Comparison of ENCODE assay signal across 8 mouse cellular contexts in the genomic region with DNA sequence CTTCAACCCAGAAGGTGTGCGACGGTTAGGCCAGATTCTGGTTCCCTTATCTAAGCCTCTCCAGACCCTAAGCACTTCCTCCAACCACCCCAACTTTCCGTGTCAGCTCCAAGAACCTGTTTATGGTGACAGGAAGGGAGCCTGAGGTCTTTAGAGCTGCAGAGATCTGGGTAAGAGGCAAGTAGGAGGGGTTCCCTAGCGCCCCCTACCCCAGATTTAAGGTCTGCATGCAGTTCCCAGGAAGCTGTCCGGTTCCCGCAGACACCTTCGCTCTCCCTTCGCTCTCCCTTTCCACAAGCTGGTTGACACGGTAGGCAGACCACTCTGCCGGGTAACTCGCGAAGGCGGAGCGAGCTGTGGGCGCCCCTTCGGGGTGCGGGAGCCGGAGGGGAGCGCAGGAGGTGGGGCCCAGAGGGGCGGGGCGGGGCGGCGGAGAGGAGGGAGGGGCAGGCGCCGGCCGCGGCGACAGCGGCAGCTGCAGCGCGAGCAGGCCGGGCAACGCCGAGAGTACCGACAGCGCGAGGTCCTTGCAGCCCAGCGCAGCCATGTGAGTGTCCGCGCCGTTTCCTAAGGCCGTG. TPM values are rescaled to one million over a fixed set of nuclear protein-coding genes. Genes with fewer than 3 reads are reported as not detected.
A peak's percentile ranks its signal among the peaks of the same experiment; 100 is the strongest.
DNase-seq lines count a peak whose midpoint lies in the region; ATAC-seq lines count a peak whose summit lies in the region.

TSS of gene Ripor1 (plus strand) at position 452 of the 578 bp plus-strand sequence.

- peak; percentile 81 for ATAC-seq in hindbrain, embryonic 12.5 days (ENCODE audit: low FRiP score)

- peak within 1 kb of the TSS; percentile 91 for H3K27ac ChIP-seq in hindbrain, embryonic 12.5 days

- H3K4me2 ChIP-seq in hindbrain, embryonic 12.5 days (replicated peaks), result peak within 1 kb of the TSS; percentile 89

- H3K9me3 ChIP-seq in hindbrain, embryonic 12.5 days (replicated peaks), result no peaks in the 10 kb centered on the region

- peaks cover 7% of the 10 kb centered on the region; the same call in 1 of the 2 replicates for H3K27me3 ChIP-seq in hindbrain, embryonic 12.5 days

- H3K9ac ChIP-seq in hindbrain, embryonic 12.5 days, result peak within 1 kb of the TSS; percentile 94

- H3K4me1 ChIP-seq in hindbrain, embryonic 12.5 days, result peaks cover 26% of the 10 kb centered on the region

- WGBS in hindbrain, embryonic 12.5 days, result 1% methylated on average over 32 of the region's 42 CpGs

- H3K36me3 ChIP-seq in hindbrain, embryonic 12.5 days, result no peaks in the 10 kb centered on the region

- H3K4me3 ChIP-seq in hindbrain, embryonic 12.5 days, result peak within 1 kb of the TSS; percentile 86

- DNase-seq in T-cell, adult 2 months (ENCODE audit: low spot score), result peak; percentile 77
- peak; percentile 85 to 87 for DNase-seq in cerebellum, postnatal 14 days
- DNase-seq in frontal cortex, postnatal 14 days (ENCODE audit: low spot score in 2 of 2), result peak; percentile 57 to 67
- peak; percentile 76 to 81 for DNase-seq in layer of hippocampus, postnatal 36 days
- peak; percentile 86 to 90 for DNase-seq in lung, postnatal 4 days
- DNase-seq in right cerebral cortex, adult 18-20 months, result peak; percentile 75
- peak; percentile 67 to 75 for DNase-seq in urinary bladder, postnatal 36 days (ENCODE audit: low spot score in 2 of 2)

RNA-seq across cellular contexts. Expression of gene Ripor1, which starts in this region (rescaled TPM):
- polyA plus RNA-seq in hindbrain, embryonic 12.5 days (2016; fragmentation: Nextera tagmentation; extraction: Ambion mirVana), result 21.7 and 22.6 TPM in 2 replicates
- total RNA-seq in layer of hippocampus, postnatal 36 days (2021), result 10 to 100 TPM; 82.8 to 92.6 TPM

Comparison
In these comparisons a context has a peak if more than half of its experiments do, and no peak if none do; other contexts are left out.
1. Peak in every context shown above with its lines: DNase-seq, ATAC-seq, H3K4me3 ChIP-seq and H3K27ac ChIP-seq.